In genomic region chr5:125003873-125004255, GRCm38 (mm10) we compare ENCODE assay signal across 8 mouse cellular contexts. TPM values are rescaled to one million over a fixed set of nuclear protein-coding genes. Genes with fewer than 3 reads are reported as not detected.
DNase-seq lines count a peak whose midpoint lies in the region; ATAC-seq lines count a peak whose summit lies in the region.

No protein-coding gene starts in this region.

- H3K9ac ChIP-seq in heart, embryonic 12.5 days = peak overlapping the region; percentile 66
- H3K9ac ChIP-seq in hindbrain, embryonic 14.5 days = peak overlapping the region; percentile 58
- peak overlapping the region; percentile 64; the same call in 1 of the 2 replicates for H3K9ac ChIP-seq in midbrain, embryonic 13.5 days (replicated peaks)

- no peaks in the 10 kb centered on the region; the same call in 1 of the 2 replicates for H3K9me3 ChIP-seq in heart, embryonic 12.5 days (replicated peaks)
- peaks cover 4% of the 10 kb centered on the region; the same call in 1 of the 2 replicates for H3K9me3 ChIP-seq in embryonic facial prominence, embryonic 10.5 days
- 0 out of 2 replicates have a peak, but pooled peaks cover 3% of the 10 kb centered on the region for H3K9me3 ChIP-seq in hindbrain, embryonic 14.5 days (ENCODE audit: control insufficient read depth, low read length)
- no peaks in the 10 kb centered on the region for H3K9me3 ChIP-seq in midbrain, embryonic 13.5 days

- H3K4me1 ChIP-seq in heart, embryonic 12.5 days (replicated peaks) = peaks cover 37% of the 10 kb centered on the region
- H3K4me1 ChIP-seq in embryonic facial prominence, embryonic 10.5 days = peaks cover 62% of the 10 kb centered on the region
- H3K4me1 ChIP-seq in hindbrain, embryonic 14.5 days (replicated peaks; ENCODE audit: control insufficient read depth, insufficient read depth, low read length) = peaks cover 26% of the 10 kb centered on the region
- peaks cover 35% of the 10 kb centered on the region for H3K4me1 ChIP-seq in midbrain, embryonic 13.5 days (replicated peaks)

- peak overlapping the region; percentile 43 for H3K4me3 ChIP-seq in heart, embryonic 12.5 days
- peak overlapping the region; percentile 60 for H3K4me3 ChIP-seq in embryonic facial prominence, embryonic 10.5 days
- peak overlapping the region; percentile 35 for H3K4me3 ChIP-seq in hindbrain, embryonic 14.5 days (replicated peaks; ENCODE audit: low read length)
- peak overlapping the region; percentile 37 for H3K4me3 ChIP-seq in midbrain, embryonic 13.5 days (replicated peaks)

- ATAC-seq in heart, embryonic 12.5 days (ENCODE audit: insufficient number of reproducible peaks, low FRiP score) = no peak
- no peak for ATAC-seq in hindbrain, embryonic 14.5 days (ENCODE audit: low FRiP score)
- no peak for ATAC-seq in midbrain, embryonic 13.5 days

- 10% methylated on average over 15 of the region's 15 CpGs for WGBS in heart, embryonic 12.5 days
- 13% methylated on average over 15 of the region's 15 CpGs for WGBS in embryonic facial prominence, embryonic 10.5 days
- 14% methylated on average over 15 of the region's 15 CpGs for WGBS in hindbrain, embryonic 14.5 days
- WGBS in midbrain, embryonic 13.5 days = 11% methylated on average over 15 of the region's 15 CpGs

- H3K27me3 ChIP-seq in heart, embryonic 12.5 days (replicated peaks) = peaks cover 36% of the 10 kb centered on the region
- H3K27me3 ChIP-seq in embryonic facial prominence, embryonic 10.5 days (replicated peaks; ENCODE audit: low read depth, poor library complexity, severe bottlenecking) = peaks cover 38% of the 10 kb centered on the region
- peaks cover 13% of the 10 kb centered on the region for H3K27me3 ChIP-seq in hindbrain, embryonic 14.5 days (ENCODE audit: control insufficient read depth, insufficient read depth, low read length)
- peaks cover 28% of the 10 kb centered on the region for H3K27me3 ChIP-seq in midbrain, embryonic 13.5 days

- no peak for DNase-seq in heart, postnatal 25 days (ENCODE audit: low spot score)
- no peak for DNase-seq in embryonic facial prominence, embryonic 10.5 days (ENCODE audit: low spot score)
- DNase-seq in hindbrain, embryonic 14.5 days (ENCODE audit: low spot score) = no peak
- DNase-seq in cerebellum, adult 11 months = no peak
- DNase-seq in thymus, postnatal 10 days (ENCODE audit: low spot score in 2 of 2) = no peak
- no peak for DNase-seq in embryo, embryonic 11 days

- H3K36me3 ChIP-seq in heart, embryonic 12.5 days = no peaks in the 10 kb centered on the region
- peaks cover 5% of the 10 kb centered on the region for H3K36me3 ChIP-seq in embryonic facial prominence, embryonic 10.5 days (replicated peaks)
- H3K36me3 ChIP-seq in hindbrain, embryonic 14.5 days (replicated peaks; ENCODE audit: control insufficient read depth, insufficient read depth) = 0 out of 2 replicates have a peak, but pooled peaks cover 2% of the 10 kb centered on the region
- no peaks in the 10 kb centered on the region for H3K36me3 ChIP-seq in midbrain, embryonic 13.5 days

- no peak overlapping the region for H3K27ac ChIP-seq in heart, embryonic 12.5 days (ENCODE audit: poor library complexity, severe bottlenecking)
- H3K27ac ChIP-seq in embryonic facial prominence, embryonic 10.5 days (replicated peaks) = 0 out of 2 replicates have a peak overlapping the region, but pooled peaks have one; percentile 3
- no peak overlapping the region for H3K27ac ChIP-seq in hindbrain, embryonic 14.5 days
- no peak overlapping the region for H3K27ac ChIP-seq in midbrain, embryonic 13.5 days

- intact Hi-C loops in heart, postnatal 25 days (cut with DNase I) = no loop called here

- peak overlapping the region; percentile 76 for H3K4me2 ChIP-seq in heart, embryonic 12.5 days
- peak overlapping the region; percentile 52 for H3K4me2 ChIP-seq in hindbrain, embryonic 14.5 days (replicated peaks)
- peak overlapping the region; percentile 67 for H3K4me2 ChIP-seq in midbrain, embryonic 13.5 days (replicated peaks)

RNA-seq across cellular contexts. Expression of gene Rflna, which starts 0.8 kb away (rescaled TPM):
- polyA plus RNA-seq in heart, embryonic 12.5 days (2016; fragmentation: Nextera tagmentation; extraction: Ambion mirVana) = 1.2 and 1.6 TPM in 2 replicates
- total RNA-seq in heart, postnatal 25 days (2021) = under 1 TPM; 0.26 to 0.31 TPM
- 5.1 and 6.9 TPM in 2 replicates for polyA plus RNA-seq in embryonic facial prominence, embryonic 10.5 days (2016; fragmentation: Nextera tagmentation; extraction: Ambion mirVana)
- polyA plus RNA-seq in hindbrain, embryonic 14.5 days (2014; fragmentation: Nextera tagmentation; extraction: Ambion mirVana) = 5.8 and 6.4 TPM in 2 replicates
- polyA plus RNA-seq in midbrain, embryonic 13.5 days (2015; fragmentation: Nextera tagmentation; extraction: Ambion mirVana) = 4.9 and 5.1 TPM in 2 replicates
